In genomic region chr8:79393215-79393614, GRCm38 (mm10) we compare ENCODE assay signal across 30 mouse cellular contexts.
"Had no signal": no experiment of that assay in that cellular context is flagged by ENCODE, and none has a peak within 500 bp of the region (broad histone marks: within the 10 kb centered on the region; RNA-seq: fewer than 3 reads in every experiment).

No protein-coding gene starts in this region.

- H3K27me3 ChIP-seq: limb, embryonic 12.5 days; limb, embryonic 13.5 days; limb, embryonic 15.5 days; lung, embryonic 15.5 days; midbrain, embryonic 12.5 days; midbrain, embryonic 13.5 days; midbrain, embryonic 15.5 days; neural tube, embryonic 12.5 days; neural tube, embryonic 13.5 days had no signal

- H3K9me3 ChIP-seq: limb, embryonic 10.5 days; limb, embryonic 12.5 days; limb, embryonic 13.5 days; limb, embryonic 15.5 days; liver, embryonic 13.5 days; liver, embryonic 15.5 days; lung, embryonic 15.5 days; megakaryocyte, embryonic 14.5 days; midbrain, embryonic 12.5 days; midbrain, embryonic 13.5 days; midbrain, embryonic 15.5 days; neural tube, embryonic 12.5 days; neural tube, embryonic 13.5 days had no signal

- H3K9ac ChIP-seq: limb, embryonic 12.5 days; limb, embryonic 13.5 days; limb, embryonic 15.5 days; liver, embryonic 13.5 days; liver, embryonic 14.5 days; liver, embryonic 15.5 days; lung, embryonic 14.5 days; lung, embryonic 15.5 days; midbrain, embryonic 12.5 days; midbrain, embryonic 13.5 days; midbrain, embryonic 15.5 days; neural tube, embryonic 12.5 days; neural tube, embryonic 13.5 days had no signal

- H3K36me3 ChIP-seq: liver, embryonic 13.5 days; liver, embryonic 15.5 days; lung, embryonic 15.5 days; midbrain, embryonic 15.5 days had no signal

- DNase-seq: left cerebral cortex, postnatal 4 days; liver, embryonic 13.5 days; lung, adult 18-20 months; lung, adult 2 months; lung, embryonic 14.5 days; lung, postnatal 10 days; lung, postnatal 14 days; lung, postnatal 36 days; lung, postnatal 4 days; midbrain, embryonic 14.5 days had no signal

- H3K4me2 ChIP-seq: limb, embryonic 12.5 days; limb, embryonic 13.5 days; limb, embryonic 15.5 days; liver, embryonic 13.5 days; liver, embryonic 15.5 days; lung, embryonic 14.5 days; lung, embryonic 15.5 days; midbrain, embryonic 11.5 days; midbrain, embryonic 12.5 days; midbrain, embryonic 13.5 days; midbrain, embryonic 15.5 days; neural tube, embryonic 12.5 days; neural tube, embryonic 13.5 days had no signal

- H3K4me3 ChIP-seq: limb, embryonic 10.5 days; limb, embryonic 12.5 days; limb, embryonic 13.5 days; limb, embryonic 15.5 days; liver, embryonic 13.5 days; liver, embryonic 15.5 days; lung, embryonic 15.5 days; megakaryocyte, embryonic 14.5 days; midbrain, embryonic 10.5 days; midbrain, embryonic 12.5 days; midbrain, embryonic 13.5 days; midbrain, embryonic 15.5 days; myocyte; neural tube, embryonic 12.5 days; neural tube, embryonic 13.5 days had no signal

- ATAC-seq: lung, postnatal 0 days; midbrain, embryonic 13.5 days; midbrain, embryonic 15.5 days; midbrain, embryonic 16.5 days had no signal

- H3K27ac ChIP-seq: left cerebral cortex, adult 2 months; limb, embryonic 10.5 days; limb, embryonic 12.5 days; limb, embryonic 13.5 days; limb, embryonic 15.5 days; liver, embryonic 13.5 days; liver, embryonic 14.5 days; liver, embryonic 15.5 days; lung, embryonic 15.5 days; macrophage; midbrain, embryonic 10.5 days; midbrain, embryonic 12.5 days; midbrain, embryonic 13.5 days; midbrain, embryonic 15.5 days; neural tube, embryonic 12.5 days; neural tube, embryonic 13.5 days had no signal
